Mouse (Mus musculus): ENCODE results near the gene Serpine3. TPM values are rescaled to one million over a fixed set of nuclear protein-coding genes. Genes with fewer than 3 reads are reported as not detected.

Gene Serpine3
- polyA plus RNA-seq, 1 experiment from 2014 or later = not detected

Other genes starting within 250 kb of the Serpine3 start
- 0.25 and 0.32 TPM in 2 replicates for gene Gucy1b2, start 207.4 kb upstream of the Serpine3 start, polyA plus RNA-seq (2015; fragmentation: Nextera tagmentation; extraction: Ambion mirVana)
- 31.3 and 35.1 TPM in 2 replicates for gene Fam124a, start 107.9 kb upstream of the Serpine3 start, polyA plus RNA-seq (2015; fragmentation: Nextera tagmentation; extraction: Ambion mirVana)
- not detected in 2 replicates for gene Gm4131, start 96.7 kb upstream of the Serpine3 start, polyA plus RNA-seq (2015; fragmentation: Nextera tagmentation; extraction: Ambion mirVana)
- gene Ints6, start 97.5 kb downstream of the Serpine3 start, polyA plus RNA-seq (2015; fragmentation: Nextera tagmentation; extraction: Ambion mirVana) = 14.4 and 20.3 TPM in 2 replicates
- 8.4 and 8.7 TPM in 2 replicates for gene Wdfy2, start 174.0 kb downstream of the Serpine3 start, polyA plus RNA-seq (2015; fragmentation: Nextera tagmentation; extraction: Ambion mirVana)

Data from neural tube, embryonic 13.5 days (tissue).